Mouse (Mus musculus): ENCODE results near the gene Zfand3. TPM values are rescaled to one million over a fixed set of nuclear protein-coding genes. Genes with fewer than 3 reads are reported as not detected.

The Zfand3 gene
- polyA plus RNA-seq, 2 experiments, result 9.6 to 19.2 TPM

GRCm38 (mm10) chr17:30240659-30241058 lies 236.1 kb downstream of the Zfand3 start:
- TF ChIP-seq CTCF (IDR thresholded peaks at IDR 0.05; ENCODE audit: low read depth) (no peak), EP300 (IDR thresholded peaks at IDR 0.05; ENCODE audit: low read depth) (no peak)
- 67% methylated on average over 4 of the region's 4 CpGs for WGBS (ENCODE audit: insufficient replicate concordance)
- Histone ChIP-seq H3K27me3 (ENCODE audit: control insufficient read depth, insufficient read depth, low read length) (no peaks in the 10 kb centered on the region), H3K4me3 (ENCODE audit: insufficient read depth in 1 of 2, low read depth in 2 of 2, low read length in 2 of 2) (no peak overlapping the region), H3K4me2 (ENCODE audit: low read depth) (no peak overlapping the region), H3K36me3 (replicated peaks; ENCODE audit: control insufficient read depth, insufficient read depth, low read depth) (no peaks in the 10 kb centered on the region), H3K4me1 (replicated peaks; ENCODE audit: control insufficient read depth in 2 of 2, insufficient read depth in 2 of 2, low read length in 1 of 2) (peaks cover 0 to 2% of the 10 kb centered on the region in 2 experiments; a peak in 1 of 4 replicates), H3K27ac (no peak overlapping the region), H3K9ac (replicated peaks) (no peak overlapping the region), H3K9me3 (ENCODE audit: control insufficient read depth, low read length) (no peaks in the 10 kb centered on the region)
- ATAC-seq (ENCODE audit: insufficient read depth), result no peak
- no peak for DNase-seq (ENCODE audit: low read depth in 3 of 3, low spot score in 3 of 3)

- 69% methylated on average over 6 of the region's 6 CpGs for WGBS (ENCODE audit: insufficient replicate concordance)
- no peak overlapping the region for H3K4me2 ChIP-seq (ENCODE audit: low read depth)
- no peaks in the 10 kb centered on the region for H3K27me3 ChIP-seq (ENCODE audit: control insufficient read depth, insufficient read depth, low read length)
- H3K9me3 ChIP-seq (ENCODE audit: control insufficient read depth, low read length), result no peaks in the 10 kb centered on the region
- no peak overlapping the region for H3K27ac ChIP-seq
- no peak overlapping the region for H3K9ac ChIP-seq (replicated peaks)
- TF ChIP-seq EP300 (IDR thresholded peaks at IDR 0.05; ENCODE audit: low read depth), result no peak
- TF ChIP-seq CTCF (IDR thresholded peaks at IDR 0.05; ENCODE audit: low read depth), result no peak
- DNase-seq (ENCODE audit: low read depth in 3 of 3, low spot score in 3 of 3) (no peak), ATAC-seq (ENCODE audit: insufficient read depth) (no peak)
- no peak overlapping the region for H3K4me3 ChIP-seq (ENCODE audit: insufficient read depth in 1 of 2, low read depth in 2 of 2, low read length in 2 of 2)
- H3K36me3 ChIP-seq (replicated peaks; ENCODE audit: control insufficient read depth, insufficient read depth, low read depth), result no peaks in the 10 kb centered on the region
- H3K4me1 ChIP-seq (replicated peaks; ENCODE audit: control insufficient read depth in 2 of 2, insufficient read depth in 2 of 2, low read length in 1 of 2), result peaks cover 0 to 4% of the 10 kb centered on the region in 2 experiments; a peak in 2 of 4 replicates
Observed at GRCm38 (mm10) chr17:30241061-30241460, 236.5 kb downstream of the Zfand3 start.

GRCm38 (mm10) chr17:30241720-30242322 lies 237.3 kb downstream of the Zfand3 start:
- no peak overlapping the region for H3K4me3 ChIP-seq (ENCODE audit: insufficient read depth in 1 of 2, low read depth in 2 of 2, low read length in 2 of 2)
- 75% methylated on average over 17 of the region's 17 CpGs for WGBS (ENCODE audit: insufficient replicate concordance)
- H3K9me3 ChIP-seq (ENCODE audit: control insufficient read depth, low read length), result no peaks in the 10 kb centered on the region
- no peaks in the 10 kb centered on the region for H3K36me3 ChIP-seq (replicated peaks; ENCODE audit: control insufficient read depth, insufficient read depth, low read depth)
- no peak for TF ChIP-seq EP300 (IDR thresholded peaks at IDR 0.05; ENCODE audit: low read depth)
- TF ChIP-seq CTCF (IDR thresholded peaks at IDR 0.05; ENCODE audit: low read depth), result no peak
- H3K27me3 ChIP-seq (ENCODE audit: control insufficient read depth, insufficient read depth, low read length), result no peaks in the 10 kb centered on the region
- no peak overlapping the region for H3K27ac ChIP-seq
- no peak overlapping the region for H3K4me2 ChIP-seq (ENCODE audit: low read depth)
- H3K9ac ChIP-seq (replicated peaks), result no peak overlapping the region
- ATAC-seq (ENCODE audit: insufficient read depth), result no peak
- DNase-seq (ENCODE audit: low read depth in 3 of 3, low spot score in 3 of 3), result no peak
- H3K4me1 ChIP-seq (replicated peaks; ENCODE audit: control insufficient read depth in 2 of 2, insufficient read depth in 2 of 2, low read length in 1 of 2), result peaks cover 0 to 6% of the 10 kb centered on the region in 2 experiments; a peak in 2 of 4 replicates

GRCm38 (mm10) chr17:30242647-30243046 lies 238.1 kb downstream of the Zfand3 start:
- H3K36me3 ChIP-seq (replicated peaks; ENCODE audit: control insufficient read depth, insufficient read depth, low read depth), result no peaks in the 10 kb centered on the region
- H3K9me3 ChIP-seq (ENCODE audit: control insufficient read depth, low read length), result no peaks in the 10 kb centered on the region
- H3K4me2 ChIP-seq (ENCODE audit: low read depth), result no peak overlapping the region
- no peak for TF ChIP-seq CTCF (IDR thresholded peaks at IDR 0.05; ENCODE audit: low read depth)
- no peak for TF ChIP-seq EP300 (IDR thresholded peaks at IDR 0.05; ENCODE audit: low read depth)
- H3K9ac ChIP-seq (replicated peaks), result no peak overlapping the region
- WGBS (ENCODE audit: insufficient replicate concordance), result 80% methylated on average over 4 of the region's 4 CpGs
- DNase-seq (ENCODE audit: low read depth in 3 of 3, low spot score in 3 of 3), result no peak
- peaks cover 0 to 6% of the 10 kb centered on the region in 2 experiments; a peak in 2 of 4 replicates for H3K4me1 ChIP-seq (replicated peaks; ENCODE audit: control insufficient read depth in 2 of 2, insufficient read depth in 2 of 2, low read length in 1 of 2)
- no peak for ATAC-seq (ENCODE audit: insufficient read depth)
- no peak overlapping the region for H3K27ac ChIP-seq
- no peaks in the 10 kb centered on the region for H3K27me3 ChIP-seq (ENCODE audit: control insufficient read depth, insufficient read depth, low read length)
- H3K4me3 ChIP-seq (ENCODE audit: insufficient read depth in 1 of 2, low read depth in 2 of 2, low read length in 2 of 2), result no peak overlapping the region

GRCm38 (mm10) chr17:30243540-30243939 lies 239.0 kb downstream of the Zfand3 start:
- Histone ChIP-seq H3K27ac (no peak overlapping the region), H3K9ac (replicated peaks) (no peak overlapping the region), H3K4me2 (ENCODE audit: low read depth) (no peak overlapping the region), H3K36me3 (replicated peaks; ENCODE audit: control insufficient read depth, insufficient read depth, low read depth) (no peaks in the 10 kb centered on the region), H3K4me1 (replicated peaks; ENCODE audit: control insufficient read depth in 2 of 2, insufficient read depth in 2 of 2, low read length in 1 of 2) (peaks cover 0 to 6% of the 10 kb centered on the region in 2 experiments; a peak in 2 of 4 replicates), H3K27me3 (ENCODE audit: control insufficient read depth, insufficient read depth, low read length) (no peaks in the 10 kb centered on the region), H3K9me3 (ENCODE audit: control insufficient read depth, low read length) (no peaks in the 10 kb centered on the region), H3K4me3 (ENCODE audit: insufficient read depth in 1 of 2, low read depth in 2 of 2, low read length in 2 of 2) (no peak overlapping the region)
- ATAC-seq (ENCODE audit: insufficient read depth), result no peak
- 0 out of 2 replicates have a peak, but pooled peaks have one; percentile 13 for TF ChIP-seq CTCF (IDR thresholded peaks at IDR 0.05; ENCODE audit: low read depth)
- TF ChIP-seq EP300 (IDR thresholded peaks at IDR 0.05; ENCODE audit: low read depth), result no peak
- 56% methylated on average over 7 of the region's 7 CpGs for WGBS (ENCODE audit: insufficient replicate concordance)
- no peak for DNase-seq (ENCODE audit: low read depth in 3 of 3, low spot score in 3 of 3)

Measured in liver, embryonic 14.5 days (tissue).